Mouse (Mus musculus): ENCODE data around the gene Gipc2.
A peak's percentile ranks its signal among the peaks of the same experiment; 100 is the strongest.
"Not testable (repeated sequence)": the region's sequence is repeated elsewhere in the genome, so short reads cannot be mapped to it uniquely, and the experiment has no call there.

Gene Gipc2

DNA sequence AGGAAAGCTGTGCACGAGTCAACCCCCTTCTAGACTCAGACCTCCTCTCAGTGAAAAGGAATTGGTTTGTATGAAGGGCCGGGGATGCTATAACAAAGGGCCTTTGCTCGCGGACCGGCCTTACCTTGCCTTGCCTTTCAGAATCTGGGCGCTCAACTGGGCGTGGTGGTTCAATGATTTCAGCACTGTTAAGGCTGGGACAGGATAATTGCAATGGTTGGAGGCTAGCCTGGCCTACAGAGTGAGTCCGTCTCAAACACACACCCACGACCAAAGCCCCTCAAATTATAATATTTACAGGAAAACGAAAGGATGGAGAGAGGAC lies at the start of gene Gipc2:
TSS of gene Gipc2 (minus strand) at position 132 of the 325 bp plus-strand sequence.
- DNase-seq = no peak

DNA sequence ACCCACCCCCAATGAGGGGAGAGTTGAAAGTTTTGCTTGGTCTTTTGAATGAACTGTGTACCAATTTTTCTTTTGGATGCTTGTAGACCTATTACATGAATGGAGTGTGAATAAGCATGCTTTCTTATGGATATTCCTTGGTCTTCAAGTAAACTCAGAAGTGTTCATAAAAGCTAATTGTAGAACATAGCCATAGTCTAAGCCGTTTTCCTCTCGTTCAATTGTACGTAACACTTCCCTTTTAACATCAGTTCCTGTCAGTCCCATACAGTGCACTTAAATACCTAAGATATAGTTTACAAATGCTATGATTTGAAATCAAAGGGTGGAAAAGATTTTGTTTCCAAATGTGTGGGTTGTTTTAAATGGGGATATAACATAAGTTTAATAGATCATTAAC lies 47.4 kb upstream of the Gipc2 start:
- DNase-seq = no peak

- DNase-seq = no peak
These were observed 45.8 kb upstream of the Gipc2 start for GRCm38 (mm10) chr3:152211731-152212279.

DNA sequence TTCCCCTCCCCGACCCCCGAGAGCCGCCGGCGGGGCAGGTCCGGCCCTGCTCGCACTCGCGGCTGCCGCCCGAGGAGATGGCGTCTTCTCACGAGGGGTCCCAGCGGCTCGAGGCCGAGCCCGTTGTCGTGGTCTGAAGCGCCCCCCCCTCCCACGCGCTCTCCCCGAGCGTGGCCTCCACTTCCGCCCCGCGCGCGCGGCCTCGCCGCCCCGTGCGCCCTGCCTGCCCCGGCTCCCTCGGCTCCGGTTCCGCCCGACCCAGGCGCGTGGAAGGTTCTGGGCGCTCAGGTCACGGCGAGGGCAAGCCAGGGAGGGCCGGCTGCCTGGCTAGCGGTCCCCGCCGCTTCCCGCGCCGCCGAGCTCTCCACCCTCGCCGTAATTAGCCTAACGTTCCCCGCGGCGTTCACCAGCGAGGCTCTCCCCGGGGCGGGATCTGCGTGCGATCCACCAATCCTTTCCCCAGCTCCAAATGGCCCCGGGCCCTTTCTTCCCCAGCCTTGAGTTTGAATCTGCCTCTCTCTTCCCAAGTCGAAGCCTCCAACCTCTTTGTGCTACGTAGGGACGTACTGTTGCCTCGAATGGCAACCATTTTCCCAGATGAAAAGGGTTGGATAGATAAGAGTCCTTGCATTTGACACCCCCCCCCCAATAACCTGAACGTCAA lies 44.8 kb upstream of the Gipc2 start:
- peak; percentile 69 for DNase-seq

DNA sequence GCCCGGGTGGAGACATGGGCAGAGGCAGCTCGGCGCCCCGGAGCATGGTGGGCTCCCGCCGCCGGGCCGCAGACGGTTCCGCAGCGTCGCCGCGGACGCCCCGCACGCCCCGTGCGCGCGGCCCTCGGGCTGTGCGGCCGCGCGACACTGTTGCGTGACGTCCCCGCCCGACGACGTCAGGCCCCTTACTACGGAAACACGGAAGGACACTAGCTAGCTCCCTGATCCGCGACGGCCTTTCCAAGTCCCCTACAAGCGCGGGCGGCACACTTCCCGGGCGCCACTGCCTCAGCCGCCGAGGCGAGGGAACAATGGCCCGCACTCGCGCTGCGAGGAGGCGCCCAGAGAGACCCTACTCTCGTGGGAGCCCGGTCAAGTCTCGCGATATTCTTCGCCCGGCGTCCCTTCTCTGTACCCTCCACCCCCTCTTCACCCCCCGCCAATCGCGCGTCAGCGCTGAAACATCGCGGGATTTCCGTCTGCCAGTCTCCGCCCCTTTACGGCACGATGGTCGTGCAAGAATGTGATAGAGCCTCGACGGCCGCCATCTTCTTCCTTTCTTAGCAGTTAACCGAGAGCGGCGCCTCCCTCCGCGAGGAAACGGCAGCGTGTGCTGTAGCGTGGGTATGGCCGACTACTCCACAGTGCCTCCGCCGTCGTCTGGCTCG lies 44.1 kb upstream of the Gipc2 start, which contains the start of the genes Dnajb4 and Fubp1:
TSS of gene Dnajb4 (minus strand) at position 336 of the 668 bp plus-strand sequence.
TSS of gene Fubp1 (plus strand) at position 456 of the 668 bp plus-strand sequence.
- DNase-seq = peak; percentile 99

DNA sequence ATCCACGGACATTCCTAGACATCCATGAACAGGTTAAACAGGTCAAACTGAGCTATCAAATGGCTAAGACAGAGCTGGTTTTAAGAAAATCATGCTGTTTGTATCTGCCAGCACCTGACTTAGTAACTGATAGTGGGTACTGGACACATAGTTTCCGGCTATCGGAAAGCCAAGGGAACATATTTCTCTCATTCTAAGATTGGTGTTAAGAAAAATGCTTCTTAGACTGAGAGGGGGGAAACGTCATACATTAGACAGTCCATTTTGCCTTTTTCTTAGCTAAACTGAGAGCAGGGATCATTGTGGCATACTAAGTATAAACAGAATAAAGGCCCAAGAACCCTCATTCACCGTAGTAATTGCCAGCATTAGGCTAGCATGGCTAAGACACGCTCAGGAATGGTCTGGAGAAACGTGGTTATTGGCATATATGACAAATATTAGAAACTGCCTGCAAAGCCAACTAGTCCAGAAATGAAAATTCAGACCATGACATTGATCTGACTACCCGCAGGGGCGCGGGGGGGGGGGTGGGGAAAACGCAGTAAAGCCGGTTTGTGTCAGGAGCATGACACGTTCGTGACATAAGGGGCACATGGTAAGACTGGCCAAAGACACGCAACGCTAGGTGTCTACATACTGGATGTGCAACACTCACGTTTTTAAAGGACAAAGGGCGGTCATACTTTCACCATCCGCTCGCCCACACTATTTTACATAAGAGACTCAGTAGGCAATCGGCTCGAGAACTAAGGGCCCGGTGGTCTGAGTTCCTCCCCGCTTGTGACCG lies 43.3 kb upstream of the Gipc2 start:
- DNase-seq = peak; percentile 59

GRCm38 (mm10) chr3:152208096-152208885 lies 42.3 kb upstream of the Gipc2 start:
- DNase-seq = no peak

GRCm38 (mm10) chr3:152207156-152207555 lies 41.1 kb upstream of the Gipc2 start:
- DNase-seq = no peak

DNA sequence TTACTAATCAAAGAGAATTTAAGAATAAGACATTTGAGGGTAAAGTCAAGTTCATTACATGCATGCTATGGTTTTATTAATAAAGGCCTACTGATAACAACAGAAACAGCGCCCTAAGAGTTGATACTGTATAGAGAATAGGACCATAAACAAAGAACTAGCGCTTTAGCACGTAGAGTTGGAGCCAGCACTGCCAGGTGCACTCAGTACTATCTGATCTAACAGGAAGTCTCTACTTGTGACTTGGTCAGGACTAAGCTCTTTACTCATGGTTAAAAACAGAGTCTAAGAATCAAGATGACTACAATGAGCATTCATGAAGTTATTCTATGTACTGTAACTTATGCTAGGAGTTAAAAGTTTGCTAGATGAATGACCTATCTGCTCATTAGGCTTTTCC lies 38.5 kb upstream of the Gipc2 start:
- DNase-seq = no peak

DNA sequence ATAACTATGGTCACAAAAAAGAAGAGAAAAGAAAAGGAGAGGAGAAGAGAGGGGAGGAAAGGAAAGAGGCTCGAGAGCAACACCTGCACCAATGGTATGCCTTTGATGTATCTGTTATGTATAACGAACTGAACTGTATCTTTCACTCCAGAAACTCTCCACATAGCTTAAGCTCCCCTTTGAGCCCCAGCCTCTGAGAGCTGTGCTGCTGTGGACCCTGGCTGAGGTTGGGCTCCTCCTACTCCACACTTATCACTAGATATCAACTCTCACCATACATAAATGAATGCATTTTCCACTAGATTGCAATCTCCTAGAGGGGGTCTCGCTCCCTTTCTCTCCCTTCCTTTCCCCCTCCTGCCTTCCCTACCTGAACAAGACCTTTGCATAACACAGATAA lies 38.0 kb upstream of the Gipc2 start:
- DNase-seq = no peak

DNA sequence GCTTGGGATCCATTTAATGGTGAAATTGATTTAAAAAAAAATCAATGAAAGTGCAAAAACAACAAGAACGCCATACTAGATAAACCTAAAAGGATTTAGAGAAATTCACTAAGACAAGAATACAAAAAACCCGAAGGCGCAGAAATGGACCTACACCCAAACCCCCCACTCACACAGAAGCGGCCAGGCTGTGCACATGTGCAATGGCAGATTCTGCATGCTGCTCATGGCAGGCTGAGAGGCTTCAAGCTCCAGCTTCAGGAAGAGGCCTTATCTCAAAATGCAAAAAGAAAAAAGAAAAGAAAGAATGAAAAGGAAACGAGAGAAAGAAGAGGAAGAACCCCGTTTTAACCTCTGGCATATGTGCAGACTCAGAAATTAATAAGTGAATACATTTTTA lies 37.4 kb upstream of the Gipc2 start:
- DNase-seq = no peak

- no peak for DNase-seq
These were observed 36.9 kb upstream of the Gipc2 start for GRCm38 (mm10) chr3:152202942-152203341.

DNA sequence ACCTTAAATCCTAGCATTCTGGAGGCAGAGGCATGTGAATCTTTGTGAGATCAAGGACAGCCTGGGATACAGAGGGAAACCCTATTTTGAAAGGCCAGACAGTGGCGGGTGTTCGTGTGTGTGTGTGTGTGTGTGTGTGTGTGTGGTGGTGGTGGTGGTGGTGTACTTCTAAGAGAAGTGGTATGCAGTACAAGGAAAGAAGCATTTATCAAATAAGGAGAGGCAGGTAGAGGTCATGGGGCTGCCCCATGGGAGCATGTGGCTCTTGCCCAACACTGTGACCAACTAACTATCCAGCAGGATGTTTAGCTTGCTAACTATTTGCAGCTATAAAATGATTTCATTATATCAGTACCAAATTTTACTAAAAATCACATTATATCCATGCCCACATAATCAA lies 35.6 kb upstream of the Gipc2 start:
- DNase-seq = no peak

GRCm38 (mm10) chr3:152201181-152201580 lies 35.2 kb upstream of the Gipc2 start:
- no peak for DNase-seq

GRCm38 (mm10) chr3:152199125-152199524 lies 33.1 kb upstream of the Gipc2 start:
- no peak for DNase-seq

DNA sequence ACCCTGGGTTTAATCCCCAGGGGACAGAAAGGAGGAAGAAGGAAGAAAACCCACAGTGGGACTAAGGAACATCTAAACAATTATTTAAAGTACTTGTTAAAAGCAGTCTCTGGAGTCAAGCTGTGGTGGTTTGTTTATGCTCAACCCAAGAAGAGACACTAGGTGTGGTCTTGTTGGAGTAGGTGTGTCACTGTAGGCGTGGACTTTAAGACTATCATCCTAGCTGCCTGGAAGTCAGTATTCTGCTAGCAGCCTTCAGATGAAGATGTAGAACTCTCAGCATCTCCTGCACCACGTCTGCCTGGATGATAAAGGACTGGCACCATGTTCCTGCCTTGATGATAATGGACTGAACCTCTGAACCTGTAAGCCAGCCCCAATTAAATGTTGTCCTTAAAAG lies 31.2 kb upstream of the Gipc2 start:
- not testable (repeated sequence) for DNase-seq

- peak; percentile 91 for DNase-seq
These were observed 27.6 kb upstream of the Gipc2 start for GRCm38 (mm10) chr3:152193635-152194097.

GRCm38 (mm10) chr3:152193177-152193576 lies 27.1 kb upstream of the Gipc2 start:
- no peak for DNase-seq

GRCm38 (mm10) chr3:152192238-152192931 lies 26.4 kb upstream of the Gipc2 start:
- no peak for DNase-seq

DNA sequence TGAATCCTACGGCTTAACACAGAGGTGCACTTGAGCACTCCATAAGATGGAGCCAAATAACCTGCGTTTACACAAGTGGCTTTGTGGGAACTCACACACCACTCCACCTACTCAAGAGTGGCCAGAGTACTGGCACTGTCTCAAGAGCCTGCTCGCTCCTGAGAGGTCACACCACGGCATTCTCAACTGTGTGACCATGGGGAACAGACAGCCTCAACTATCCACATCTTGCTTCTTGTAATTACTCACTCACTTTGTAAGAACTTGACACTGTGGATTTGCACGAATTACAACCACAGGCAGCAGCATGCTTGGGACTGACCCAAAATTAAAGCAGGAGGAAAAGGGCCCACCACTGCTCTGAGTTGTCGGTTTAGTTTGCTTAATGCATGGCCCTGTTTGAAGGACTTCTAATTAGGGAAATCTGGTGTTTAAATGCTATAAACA lies 25.8 kb upstream of the Gipc2 start:
- DNase-seq = peak; percentile 62

DNA sequence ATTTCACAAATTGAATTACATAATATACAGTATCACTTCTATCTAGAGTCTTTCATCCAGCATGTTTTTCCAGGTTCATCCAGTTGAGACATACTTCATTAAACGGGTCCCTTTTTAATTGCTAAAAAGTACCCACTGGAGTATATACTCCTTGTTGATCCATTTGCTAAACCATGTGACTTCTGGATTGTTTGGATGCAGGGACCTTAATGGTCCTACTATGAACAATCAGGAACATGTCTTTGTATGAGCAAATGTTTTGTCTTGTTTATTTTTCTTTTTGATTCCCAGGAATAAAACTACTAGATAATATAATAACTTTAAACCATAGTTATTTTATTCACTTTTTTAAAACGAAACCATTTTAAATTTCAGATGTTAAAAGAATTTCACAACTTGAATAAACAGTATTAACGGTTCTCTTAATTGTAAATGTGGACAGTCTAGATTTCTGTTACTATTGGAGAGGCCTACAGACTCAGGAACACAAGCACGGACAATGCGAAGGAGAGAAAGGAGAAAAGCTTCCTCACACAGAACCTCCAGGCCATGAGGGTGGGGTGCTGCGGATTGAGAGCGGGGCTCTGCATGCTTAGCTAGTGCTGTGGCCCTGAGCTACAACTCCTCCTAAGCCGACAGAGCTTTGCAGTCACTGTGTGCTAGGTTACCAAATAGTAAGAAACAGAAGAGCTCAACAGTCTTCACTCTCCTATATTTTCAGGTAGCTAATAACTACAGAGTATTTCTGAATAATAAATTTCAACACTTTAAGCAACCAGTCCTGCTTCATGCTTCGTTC lies 24.8 kb upstream of the Gipc2 start:
- no peak for DNase-seq

Measured in kidney, adult 11 months (tissue).